Mouse (Mus musculus): ENCODE data around the gene A030003K21Rik. TPM values are rescaled to one million over a fixed set of nuclear protein-coding genes. Genes with fewer than 3 reads are reported as not detected.

Gene A030003K21Rik
- total and polyA plus RNA-seq, 3 experiments = not detected

GRCm38 (mm10) chr1:82991062-82991461 is 47.9 kb upstream of the A030003K21Rik start:
- DNase-seq (ENCODE audit: low read depth, low spot score) = no peak
- no peaks in the 10 kb centered on the region for H3K79me2 ChIP-seq (ENCODE audit: control insufficient read depth, insufficient read depth, low read length, poor library complexity)
- no peaks in the 10 kb centered on the region for H3K36me3 ChIP-seq (ENCODE audit: control insufficient read depth in 1 of 2, insufficient read depth in 2 of 2, low read length in 2 of 2)
- H3K9me3 ChIP-seq (replicated peaks; ENCODE audit: insufficient read depth, low read length) = no peaks in the 10 kb centered on the region
- H3K27me3 ChIP-seq (ENCODE audit: control insufficient read depth in 1 of 2, insufficient read depth in 2 of 2, low read length in 2 of 2) = no peaks in the 10 kb centered on the region; a peak in 1 of 4 replicates
- H3K27ac ChIP-seq (ENCODE audit: control insufficient read depth, low read depth, low read length) = no peak overlapping the region
- TF ChIP-seq KAT2A (conservative IDR thresholded peaks at IDR 0.05; ENCODE audit: low read depth, low read length) = no peak
- no peak for TF ChIP-seq ZKSCAN1 (IDR thresholded peaks at IDR 0.05; ENCODE audit: low read depth, low read length)
- no peak for TF ChIP-seq MXI1 (IDR thresholded peaks at IDR 0.05; ENCODE audit: low read depth, low read length)
- no peak for TF ChIP-seq BHLHE40 (IDR thresholded peaks at IDR 0.05; ENCODE audit: borderline replicate concordance, low read depth, low read length)
- no peak for TF ChIP-seq MYC (IDR thresholded peaks at IDR 0.05; ENCODE audit: low read depth, low read length)
- TF ChIP-seq GABPA (IDR thresholded peaks at IDR 0.05; ENCODE audit: low read depth, low read length) = no peak
- no peak for TF ChIP-seq RAD21 (IDR thresholded peaks at IDR 0.05; ENCODE audit: low read depth, low read length)
- TF ChIP-seq MAX (IDR thresholded peaks at IDR 0.05; ENCODE audit: low read length) = no peak
- H3K4me1 ChIP-seq (ENCODE audit: control insufficient read depth in 1 of 2, insufficient read depth in 2 of 2, low read length in 2 of 2) = no peaks in the 10 kb centered on the region
- H3K4me3 ChIP-seq (ENCODE audit: control insufficient read depth in 1 of 2, insufficient read depth in 1 of 2, low read depth in 2 of 2, low read length in 2 of 2) = no peak overlapping the region
- H3K9ac ChIP-seq (ENCODE audit: control insufficient read depth, low read depth, low read length, poor library complexity, severe bottlenecking) = no peak overlapping the region

- Histone ChIP-seq H3K27me3 (ENCODE audit: control insufficient read depth in 1 of 2, insufficient read depth in 2 of 2, low read length in 2 of 2) (no peaks in the 10 kb centered on the region; a peak in 1 of 4 replicates), H3K27ac (ENCODE audit: control insufficient read depth, low read depth, low read length) (no peak overlapping the region), H3K36me3 (ENCODE audit: control insufficient read depth in 1 of 2, insufficient read depth in 2 of 2, low read length in 2 of 2) (no peaks in the 10 kb centered on the region), H3K4me3 (ENCODE audit: control insufficient read depth in 1 of 2, insufficient read depth in 1 of 2, low read depth in 2 of 2, low read length in 2 of 2) (no peak overlapping the region), H3K4me1 (ENCODE audit: control insufficient read depth in 1 of 2, insufficient read depth in 2 of 2, low read length in 2 of 2) (no peaks in the 10 kb centered on the region), H3K79me2 (ENCODE audit: control insufficient read depth, insufficient read depth, low read length, poor library complexity) (no peaks in the 10 kb centered on the region), H3K9ac (ENCODE audit: control insufficient read depth, low read depth, low read length, poor library complexity, severe bottlenecking) (no peak overlapping the region), H3K9me3 (replicated peaks; ENCODE audit: insufficient read depth, low read length) (no peaks in the 10 kb centered on the region)
- TF ChIP-seq TBP (IDR thresholded peaks at IDR 0.05; ENCODE audit: low read depth, low read length) (no peak), SMC3 (IDR thresholded peaks at IDR 0.05; ENCODE audit: low read depth, low read length) (peak; percentile 86), TCF12 (IDR thresholded peaks at IDR 0.05; ENCODE audit: low read depth, low read length) (no peak), CTCF (IDR thresholded peaks at IDR 0.05 in 2 of 3, conservative IDR thresholded peaks at IDR 0.05 in 1 of 3; ENCODE audit: control insufficient read depth in 1 of 3, insufficient read depth in 1 of 3, low read depth in 2 of 3, low read length in 3 of 3, poor library complexity in 1 of 3, severe bottlenecking in 1 of 3) (peak in 2 of 3 experiments; percentile 73 to 78; a peak in 4 of 6 replicates), POLR2AphosphoS2 (IDR thresholded peaks at IDR 0.05; ENCODE audit: low read length) (no peak), MAZ (IDR thresholded peaks at IDR 0.05; ENCODE audit: low read depth, low read length) (no peak), GABPA (IDR thresholded peaks at IDR 0.05; ENCODE audit: low read depth, low read length) (no peak), RAD21 (IDR thresholded peaks at IDR 0.05; ENCODE audit: low read depth, low read length) (peak; percentile 82), ZC3H11A (IDR thresholded peaks at IDR 0.05; ENCODE audit: low read depth, low read length) (peak; percentile 70), MEF2A (IDR thresholded peaks at IDR 0.05; ENCODE audit: extremely low read depth, insufficient replicate concordance, low read depth, low read length, poor library complexity, severe bottlenecking) (no peak), NRF1 (IDR thresholded peaks at IDR 0.05; ENCODE audit: insufficient read depth, low read depth, low read length, poor library complexity, severe bottlenecking) (no peak)
- DNase-seq (ENCODE audit: low read depth, low spot score) = peak; percentile 69
Observed at GRCm38 (mm10) chr1:82987530-82988198, 44.5 kb upstream of the A030003K21Rik start.
